Mouse (Mus musculus) frontal cortex, postnatal 36 days (tissue): ENCODE data around the gene Wdr47.
"Not testable (repeated sequence)": the region's sequence is repeated elsewhere in the genome, so short reads cannot be mapped to it uniquely, and the experiment has no call there.

ENCODE experiments used
- DNase-seq, 2 experiments: peaks; one replicate each; pipeline ENCODE4 v3.0.0; 2022; ENCODE audit warnings: low spot score in 2 of 2

The Wdr47 gene

DNA sequence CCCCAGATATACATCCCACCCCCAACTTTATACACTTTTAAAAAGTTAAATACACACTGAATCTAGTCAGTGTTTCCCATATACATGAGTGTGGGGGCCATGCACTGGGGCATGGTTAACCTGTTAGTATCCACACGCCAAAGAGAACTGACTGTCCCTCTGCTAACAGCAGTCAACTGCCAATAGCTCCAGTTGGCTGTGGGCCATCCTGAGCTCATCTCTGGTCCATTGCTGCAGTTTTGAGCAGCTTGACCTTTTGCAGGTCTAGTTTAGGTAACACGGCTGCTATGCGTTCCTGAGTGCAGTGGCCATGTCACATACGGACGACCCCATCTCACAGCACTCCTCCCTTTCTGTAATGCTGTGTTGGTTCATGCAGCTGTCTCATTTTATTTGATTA, 43.7 kb downstream of the Wdr47 start:
- DNase-seq = no peak

- no peak for DNase-seq
Observed at GRCm38 (mm10) chr3:108639412-108639811, 48.3 kb downstream of the Wdr47 start.

DNA sequence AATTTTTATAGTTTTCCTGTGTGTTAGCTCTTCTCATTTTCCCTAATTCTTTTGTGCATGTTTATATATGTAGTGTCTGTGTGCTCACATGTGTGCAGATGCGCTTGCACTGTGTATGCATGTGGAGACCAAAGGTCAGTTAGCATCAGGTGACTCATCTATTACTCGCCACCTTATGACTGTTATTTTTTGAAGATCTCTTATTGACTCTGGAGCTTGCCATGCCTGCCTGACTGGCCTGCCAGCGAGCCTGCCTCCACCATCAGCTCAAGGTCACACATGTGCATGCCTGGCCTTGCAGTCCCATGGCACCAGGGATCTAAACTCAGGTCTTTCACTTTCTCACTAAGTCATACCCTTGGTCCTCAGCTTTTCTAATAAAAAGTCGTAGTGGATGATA, 49.9 kb downstream of the Wdr47 start:
- DNase-seq = no peak

DNA sequence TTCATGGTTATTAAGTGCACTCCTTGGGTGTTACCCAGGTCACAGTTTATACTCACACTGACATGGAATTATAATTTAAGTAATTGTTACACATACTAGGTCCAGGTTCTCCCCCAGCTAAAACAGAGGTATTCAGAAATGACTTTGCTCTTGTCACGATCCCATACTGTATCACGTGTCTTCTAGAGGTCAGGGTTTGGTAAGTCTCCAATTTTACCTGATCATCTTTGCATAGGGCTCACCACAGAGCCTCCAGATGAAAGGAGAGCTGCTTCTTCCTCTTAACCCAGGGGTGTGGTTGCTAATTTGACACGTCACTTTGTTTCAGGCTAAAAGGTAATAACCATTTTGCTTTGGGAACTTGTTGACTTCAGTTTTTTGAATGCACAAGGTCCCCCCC, 53.8 kb downstream of the Wdr47 start:
- DNase-seq = no peak

- DNase-seq = no peak
Observed at GRCm38 (mm10) chr3:108646036-108646435, 55.0 kb downstream of the Wdr47 start.

DNA sequence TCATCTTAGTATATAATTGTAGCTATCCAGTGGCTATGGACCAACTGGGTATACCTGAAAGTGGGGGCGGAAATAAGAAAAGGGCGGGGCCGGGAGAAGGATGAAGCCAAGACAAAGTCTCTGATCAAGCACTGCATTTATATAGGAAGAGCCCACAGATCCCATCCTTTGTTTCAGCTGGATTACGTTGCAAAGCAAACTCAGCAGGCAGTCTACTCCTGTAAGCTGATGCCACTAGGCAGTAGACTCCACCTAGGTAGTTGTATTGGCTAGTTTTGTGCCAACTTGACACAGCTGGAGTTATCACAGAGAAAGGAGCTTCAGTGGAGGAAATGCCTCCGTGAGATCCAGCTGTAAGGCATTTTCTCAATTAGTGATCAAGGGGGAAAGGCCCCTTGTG, 56.6 kb downstream of the Wdr47 start:
- not testable (repeated sequence) for DNase-seq

DNA sequence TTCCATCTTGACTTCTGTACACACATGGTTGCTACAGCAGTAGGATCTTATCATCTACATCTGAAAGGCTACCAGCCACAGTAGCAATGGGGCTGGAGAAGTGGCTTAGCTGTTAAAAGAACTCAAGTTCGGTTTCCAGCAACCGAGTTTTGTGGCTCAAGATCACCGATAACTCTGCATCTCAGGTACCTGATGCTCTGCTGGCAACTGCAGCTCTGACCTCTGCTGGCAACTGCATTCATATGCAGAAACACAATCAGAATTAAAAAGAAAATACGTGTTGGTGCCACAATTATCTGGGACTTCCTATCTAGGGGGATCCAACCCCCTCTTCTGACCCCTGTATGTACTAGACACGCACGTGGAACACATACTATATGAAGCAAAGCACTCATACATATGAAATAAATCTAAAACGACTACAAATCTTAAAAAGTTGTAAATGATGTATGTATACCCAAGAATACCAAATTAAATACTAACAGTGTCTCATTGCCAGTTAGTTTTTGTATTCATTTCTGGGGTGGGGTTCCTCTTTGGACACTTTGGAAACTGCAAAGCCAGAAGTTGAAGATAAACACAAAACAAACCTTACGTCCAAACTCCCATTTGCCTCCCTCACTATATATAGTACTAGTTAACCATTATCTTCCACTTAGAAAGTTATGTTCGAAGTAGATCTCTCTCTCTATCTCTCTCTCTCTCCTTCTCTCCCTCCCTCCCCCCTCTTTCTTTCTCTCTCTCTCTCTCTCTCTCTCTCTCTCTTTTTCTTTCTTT, 62.0 kb downstream of the Wdr47 start:
- DNase-seq = no peak

GRCm38 (mm10) chr3:108653710-108654379, 62.8 kb downstream of the Wdr47 start, which contains the start of gene Clcc1:
Clcc1 (plus strand) TSS chr3:108653913.
- peak; percentile 93 to 97 for DNase-seq

DNA sequence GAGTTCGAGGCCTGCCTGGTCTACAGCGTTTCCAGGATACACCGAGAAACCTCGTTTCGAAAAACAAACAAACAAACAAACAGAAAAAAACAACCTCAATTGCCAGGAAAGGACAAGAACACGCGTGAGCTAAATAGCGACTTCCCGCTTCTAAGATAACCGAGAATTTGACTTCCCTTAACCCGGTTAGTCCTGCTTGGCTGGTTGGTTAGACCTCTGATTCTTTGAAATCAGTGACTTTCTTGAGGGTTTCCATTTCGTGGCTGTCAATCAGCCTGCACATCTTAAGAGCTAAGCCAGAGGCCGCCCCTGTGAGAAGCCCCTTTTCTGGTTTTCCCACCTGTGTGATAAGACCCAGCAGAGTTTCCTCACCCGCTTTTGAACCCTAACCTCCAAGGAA, 63.5 kb downstream of the Wdr47 start:
- no peak for DNase-seq

GRCm38 (mm10) chr3:108655486-108655885, 64.4 kb downstream of the Wdr47 start:
- DNase-seq = no peak

- DNase-seq = no peak
Observed at GRCm38 (mm10) chr3:108658612-108659011, 67.5 kb downstream of the Wdr47 start.

DNA sequence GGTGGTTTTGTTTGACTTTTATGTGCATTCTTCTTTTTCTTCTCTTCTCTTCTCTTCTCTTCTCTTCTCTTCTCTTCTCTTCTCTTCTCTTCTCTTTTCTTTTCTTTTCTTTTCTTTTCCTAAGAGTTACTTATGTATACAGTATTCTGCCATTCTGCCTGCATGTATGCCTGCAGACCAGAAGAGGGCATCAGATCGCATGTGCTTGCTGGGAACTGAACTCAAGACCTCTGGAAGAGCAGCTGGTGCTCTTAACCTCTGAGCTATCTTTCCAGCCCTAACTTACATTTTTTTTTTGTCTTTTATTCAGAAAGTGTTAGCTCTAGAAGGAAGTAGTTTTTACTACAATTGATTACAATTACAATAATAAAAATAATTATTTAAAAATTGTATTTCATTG, 69.9 kb downstream of the Wdr47 start:
- no peak for DNase-seq

DNA sequence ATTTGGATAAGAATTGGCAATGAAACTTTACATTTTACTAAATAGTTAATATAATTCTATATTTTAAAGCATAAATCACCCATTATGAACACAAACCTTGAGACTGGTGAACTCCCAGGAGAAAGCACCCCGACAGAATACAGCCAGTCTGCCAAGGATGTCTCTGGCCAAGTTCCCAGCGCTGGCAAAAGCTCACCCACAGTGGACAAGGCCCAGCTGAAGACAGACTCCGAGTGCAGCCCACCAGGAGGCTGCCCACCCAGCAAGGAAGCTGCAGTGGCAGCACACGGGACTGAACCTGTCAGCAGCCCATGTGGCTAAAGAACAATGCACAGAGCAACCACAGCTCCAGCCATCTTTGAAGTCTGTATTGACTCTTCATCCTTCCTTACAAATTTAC, 85.5 kb downstream of the Wdr47 start:
- no peak for DNase-seq

DNA sequence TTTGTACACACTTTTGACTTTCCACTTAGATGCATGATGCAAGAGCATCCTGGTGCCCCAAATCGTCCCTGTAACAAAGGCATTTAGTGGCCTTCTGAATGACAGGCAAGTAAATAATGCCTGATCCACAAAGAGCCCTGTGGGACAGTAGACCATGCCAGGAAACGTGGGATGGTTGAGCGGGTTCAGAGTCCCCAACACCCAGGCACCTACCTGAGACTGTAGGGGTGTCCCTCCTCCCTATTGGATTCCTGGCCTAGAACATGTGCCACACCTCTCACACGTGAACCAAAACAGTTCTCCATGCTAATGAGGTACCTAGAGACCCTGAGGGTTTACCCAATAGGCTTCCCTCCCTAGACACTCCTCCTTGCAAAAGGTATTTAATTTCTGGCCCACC, 89.9 kb downstream of the Wdr47 start:
- DNase-seq = no peak

DNA sequence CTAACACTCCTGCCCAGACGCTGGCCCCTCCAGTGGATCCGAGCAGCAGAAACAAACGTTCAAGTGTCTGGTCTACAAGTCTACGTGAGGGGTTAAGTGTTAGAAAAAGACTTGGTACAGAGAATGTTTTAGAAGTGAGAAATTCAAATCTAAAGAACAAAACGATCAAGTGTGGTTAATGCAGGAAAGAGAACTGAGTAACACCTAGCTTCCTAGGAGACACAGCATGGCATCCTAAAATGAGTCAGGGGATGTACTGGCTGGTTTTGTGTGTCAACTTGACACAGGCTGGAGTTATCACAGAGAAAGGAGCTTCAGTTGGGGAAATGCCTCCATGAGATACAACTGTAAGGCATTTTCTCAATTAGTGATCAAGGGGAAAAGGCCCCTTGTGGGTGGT, 92.5 kb downstream of the Wdr47 start:
- not testable (repeated sequence) for DNase-seq

DNA sequence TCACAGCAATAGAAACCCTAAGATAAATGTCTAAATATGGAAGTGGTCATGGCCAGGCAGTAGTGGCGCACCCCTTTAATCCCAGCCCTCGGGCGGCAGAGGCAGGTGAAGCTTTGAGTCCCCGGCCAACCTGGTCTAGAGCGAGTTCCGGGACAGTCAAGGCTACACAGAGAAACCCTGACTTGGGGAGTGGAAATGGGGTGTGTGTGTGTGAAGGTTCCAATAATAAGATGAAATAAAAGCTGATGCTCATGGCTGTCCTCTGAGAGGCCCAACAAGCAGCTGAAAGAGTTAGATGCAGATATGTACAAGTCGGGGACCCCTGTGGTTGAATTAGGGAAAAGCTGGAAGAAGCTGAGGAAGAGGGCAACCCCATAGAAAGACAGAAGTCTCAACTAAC, 94.6 kb downstream of the Wdr47 start:
- no peak for DNase-seq

DNA sequence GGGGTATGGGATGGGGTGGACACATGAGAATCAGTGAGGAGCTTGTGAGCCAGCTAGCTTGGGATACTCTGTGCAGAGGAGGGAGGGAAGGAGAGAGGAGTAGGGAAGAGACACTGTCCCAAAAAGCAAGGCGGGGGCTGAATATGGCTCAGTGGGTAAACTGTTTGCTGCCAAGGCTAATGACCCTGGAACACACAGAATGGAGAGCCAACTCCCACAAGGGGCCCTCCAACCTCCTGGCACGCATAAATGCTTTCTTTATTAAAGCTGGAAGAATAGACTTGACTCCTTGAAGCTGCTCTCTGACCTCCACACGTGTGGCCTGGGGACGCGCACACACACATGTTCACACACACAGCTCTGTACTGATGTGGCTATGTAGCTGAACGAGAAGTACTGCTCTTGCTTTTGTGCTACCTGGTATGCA, 97.9 kb downstream of the Wdr47 start:
- DNase-seq = no peak

- DNase-seq = no peak
Observed at GRCm38 (mm10) chr3:108689446-108689845, 98.4 kb downstream of the Wdr47 start.

GRCm38 (mm10) chr3:108689979-108690378, 98.9 kb downstream of the Wdr47 start:
- DNase-seq = no peak

GRCm38 (mm10) chr3:108694321-108694720, 103.2 kb downstream of the Wdr47 start:
- DNase-seq = peak in 1 of 2 experiments; percentile 15
